Mouse (Mus musculus) heart, adult 2 months (tissue): Measurements from ENCODE around the gene Usp36.

Experiments
- CTCF ChIP-seq: fragments of 200-600 bp; IDR thresholded peaks from 2 replicates; pipeline ENCODE4 v1.8.1; 2022; ENCODE audit warnings: antibody characterized with exemption, mild to moderate bottlenecking, moderate library complexity
- EP300 ChIP-seq: fragments of 200-500 bp; IDR thresholded peaks from 2 replicates; pipeline ENCODE4 v1.6.1; 2011; ENCODE audit warnings: low read depth, low read length, control low read depth; ENCODE audit not compliant: insufficient read depth
- POLR2A ChIP-seq: fragments of 200-500 bp; IDR thresholded peaks from 2 replicates; pipeline ENCODE4 v1.6.1; 2011; ENCODE audit warnings: mild to moderate bottlenecking, low read depth, low read length, control low read depth; ENCODE audit not compliant: insufficient read depth

GRCm38 (mm10) chr11:118285791-118286190 is 4.3 kb downstream of the Usp36 start:
- TF ChIP-seq CTCF, result no peak
- no peak for TF ChIP-seq EP300
- no peak for TF ChIP-seq POLR2A
